Comparison of ENCODE assay signal across 15 mouse cellular contexts in the genomic region with DNA sequence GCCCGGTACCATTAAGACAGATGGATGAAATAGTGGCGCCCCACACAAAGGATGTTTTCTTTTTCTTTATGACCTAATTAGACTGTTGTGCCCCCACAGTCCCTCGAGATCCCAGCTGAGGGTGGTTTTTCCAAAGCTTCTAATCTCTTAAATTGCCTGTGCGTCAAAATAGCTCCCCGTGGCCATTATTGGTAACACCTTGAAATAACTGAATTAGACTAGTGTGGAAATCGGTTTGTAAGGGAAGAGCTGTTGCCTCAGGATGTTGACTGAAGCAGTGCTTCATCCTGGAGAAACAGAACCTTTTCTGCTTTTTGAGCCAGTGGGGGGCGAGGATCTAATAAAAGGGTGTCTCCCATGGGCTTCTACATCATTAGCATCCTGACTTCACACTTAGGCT. TPM values are rescaled to one million over a fixed set of nuclear protein-coding genes. Genes with fewer than 3 reads are reported as not detected.
"Had no signal": no experiment of that assay in that cellular context is flagged by ENCODE, and none has a peak within 500 bp of the region (broad histone marks: within the 10 kb centered on the region; RNA-seq: fewer than 3 reads in every experiment).

No protein-coding gene starts in this region.

- H3K4me3 ChIP-seq: kidney, embryonic 15.5 days; limb, embryonic 13.5 days; myocyte; neural tube, embryonic 12.5 days had no signal

- H3K9ac ChIP-seq: kidney, embryonic 15.5 days; limb, embryonic 13.5 days; liver, embryonic 14.5 days; neural tube, embryonic 12.5 days had no signal

- H3K27me3 ChIP-seq: kidney, embryonic 15.5 days; limb, embryonic 13.5 days; neural tube, embryonic 12.5 days had no signal

- DNase-seq: kidney, postnatal 14 days; left cerebral cortex, postnatal 4 days; lung, adult 18-20 months; lung, postnatal 36 days; right cerebral cortex, adult 18-20 months; right cerebral cortex, postnatal 25 days; thymus, postnatal 36 days had no signal

- H3K4me1 ChIP-seq: kidney, embryonic 15.5 days; limb, embryonic 13.5 days; neural tube, embryonic 12.5 days had no signal

- H3K9me3 ChIP-seq: kidney, embryonic 15.5 days; limb, embryonic 13.5 days; neural tube, embryonic 12.5 days had no signal

- H3K36me3 ChIP-seq: kidney, embryonic 15.5 days; limb, embryonic 13.5 days; neural tube, embryonic 12.5 days had no signal

- H3K4me2 ChIP-seq: kidney, embryonic 15.5 days; limb, embryonic 13.5 days; midbrain, embryonic 11.5 days; neural tube, embryonic 12.5 days had no signal

- H3K27ac ChIP-seq: kidney, embryonic 15.5 days; limb, embryonic 13.5 days; liver, embryonic 14.5 days; neural tube, embryonic 12.5 days had no signal

RNA-seq across cellular contexts. Expression of gene Map3k19, which starts 9.0 kb away (rescaled TPM):
- polyA plus RNA-seq: kidney, embryonic 15.5 days; limb, embryonic 13.5 days; neural tube, embryonic 12.5 days; small intestine, adult 2 months; stomach, embryonic 16.5 days had no signal
